Mouse (Mus musculus) lung, embryonic 14.5 days (tissue): ENCODE results near the gene Fzd1. TPM values are rescaled to one million over a fixed set of nuclear protein-coding genes. Genes with fewer than 3 reads are reported as not detected.

Source experiments
- ATAC-seq: fragments of 200-750 bp; cut with Nextera tagmentation; 2 replicates; pipeline ENCODE4 v1.8.0; 2017; ENCODE audit warnings: mild to moderate bottlenecking, moderate TSS enrichment, moderate library complexity; ENCODE audit not compliant: insufficient read depth
- DNase-seq: peaks from one replicate; pipeline ENCODE4 v3.0.0-alpha.2; 2015
- H3K27ac ChIP-seq: fragments of 300-500 bp; sonication (generic); 2 replicates; pipeline ENCODE4 v1.5.1; 2014; ENCODE audit warnings: low read depth, mild to moderate bottlenecking, moderate library complexity
- H3K27me3 ChIP-seq: fragments of 300-500 bp; sonication (generic); 2 replicates; pipeline ENCODE4 v1.6.1; 2014; ENCODE audit warnings: low read length, control low read depth; ENCODE audit not compliant: insufficient read depth
- H3K36me3 ChIP-seq: fragments of 300-500 bp; sonication (generic); 2 replicates; pipeline ENCODE4 v1.6.1; 2014; ENCODE audit warnings: control low read depth; ENCODE audit not compliant: insufficient read depth
- H3K4me1 ChIP-seq: fragments of 300-500 bp; sonication (generic); 2 replicates; pipeline ENCODE4 v1.6.1; 2014; ENCODE audit warnings: antibody characterized with exemption, control low read depth; ENCODE audit not compliant: insufficient read depth
- H3K4me2 ChIP-seq: fragments of 300-500 bp; sonication (generic); 2 replicates; pipeline ENCODE4 v1.6.1; 2014; ENCODE audit warnings: mild to moderate bottlenecking
- H3K4me3 ChIP-seq: fragments of 300-500 bp; sonication (generic); 2 replicates; pipeline ENCODE4 v1.5.1; 2014; ENCODE audit warnings: low read depth, low read length
- H3K9ac ChIP-seq: fragments of 300-500 bp; sonication (generic); 2 replicates; pipeline ENCODE4 v1.6.1; 2014
- H3K9me3 ChIP-seq: fragments of 300-500 bp; sonication (generic); 2 replicates; pipeline ENCODE4 v1.6.1; 2016; ENCODE audit warnings: low read depth, low read length, control low read depth
- CTCF ChIP-seq: IDR thresholded peaks from 2 replicates; pipeline ENCODE4 v1.5.1; 2016; ENCODE audit warnings: antibody characterized with exemption, low read depth
- WGBS: fragments of 180-500 bp; shearing (Covaris S2); extraction: QIAGEN DNeasy Blood & Tissue Kit; methylation state at CpG from one replicate; pipeline ENCODE4 v1.1.7; 2014; 5-methylcytosine and 5-hydroxymethylcytosine counted together
- polyA plus RNA-seq: library from polyadenylated mRNA; unstranded; fragments of >200 nt; fragmentation: Nextera tagmentation; extraction: Ambion mirVana; gene quantifications from 2 replicates; pipeline ENCODE4 v1.2.1, GENCODE M21; 2014

The Fzd1 gene
- polyA plus RNA-seq = 53.2 and 55.9 TPM in 2 replicates

GRCm38 (mm10) chr5:4757902-4758301 is at the start of gene Fzd1:
Gene Fzd1, minus strand, starts transcription at chr5:4758035.
- peak within 1 kb of the TSS; percentile 93 for H3K9ac ChIP-seq
- peak; percentile 95 for ATAC-seq

DNA sequence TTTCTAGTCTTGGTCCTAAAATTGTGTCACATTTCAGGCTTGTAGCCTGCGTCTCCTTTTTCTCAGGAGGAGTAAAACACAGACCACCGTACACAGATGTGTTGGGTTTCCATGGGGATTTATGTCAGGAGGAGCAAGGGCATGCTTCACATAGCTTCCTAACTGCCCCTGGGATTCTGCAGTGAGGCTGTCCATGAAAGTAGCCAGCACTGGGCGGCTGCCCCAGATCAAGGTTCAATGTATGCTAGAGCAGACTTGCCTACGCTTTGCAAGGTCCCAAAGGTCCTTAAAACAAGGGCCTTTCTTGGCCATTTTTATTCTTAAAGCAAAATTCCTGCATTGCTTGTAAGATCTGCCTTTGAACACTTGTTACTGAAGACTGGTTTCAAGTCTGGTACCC is 47.4 kb upstream of the Fzd1 start:
- DNase-seq = no peak
- 66% methylated on average over 4 of the region's 4 CpGs for WGBS

More at GRCm38 (mm10) chr5:4757902-4758301, at the start of gene Fzd1:
- under 1% methylated on average over 33 of the region's 33 CpGs for WGBS
- TF ChIP-seq CTCF = peak; percentile 45
- Histone ChIP-seq H3K36me3 (peaks cover 24% of the 10 kb centered on the region), H3K4me3 (peak within 1 kb of the TSS; percentile 85), H3K9me3 (no peaks in the 10 kb centered on the region), H3K27me3 (no peaks in the 10 kb centered on the region), H3K27ac (peak within 1 kb of the TSS; percentile 100), H3K4me2 (peak within 1 kb of the TSS; percentile 81), H3K4me1 (peaks cover 14% of the 10 kb centered on the region; the same call in 1 of the 2 replicates)
- peak; percentile 98 for DNase-seq

GRCm38 (mm10) chr5:4803708-4804107 is 45.9 kb upstream of the Fzd1 start:
- DNase-seq (peak; percentile 18), ATAC-seq (no peak)
- no peaks in the 10 kb centered on the region for H3K27me3 ChIP-seq
- H3K4me1 ChIP-seq = no peaks in the 10 kb centered on the region
- TF ChIP-seq CTCF = no peak
- 52% methylated on average over 5 of the region's 5 CpGs for WGBS
- H3K36me3 ChIP-seq = no peaks in the 10 kb centered on the region
- H3K4me2 ChIP-seq = no peak overlapping the region
- H3K27ac ChIP-seq = no peak overlapping the region
- no peak overlapping the region for H3K4me3 ChIP-seq
- H3K9me3 ChIP-seq = no peaks in the 10 kb centered on the region
- no peak overlapping the region for H3K9ac ChIP-seq

More for the DNA sequence above, 47.4 kb upstream of the Fzd1 start:
- no peak overlapping the region for H3K9ac ChIP-seq
- no peak for TF ChIP-seq CTCF
- no peaks in the 10 kb centered on the region for H3K27me3 ChIP-seq
- no peak overlapping the region for H3K4me3 ChIP-seq
- H3K4me1 ChIP-seq = no peaks in the 10 kb centered on the region
- H3K9me3 ChIP-seq = no peaks in the 10 kb centered on the region
- no peak overlapping the region for H3K4me2 ChIP-seq
- no peak overlapping the region for H3K27ac ChIP-seq
- ATAC-seq = no peak
- H3K36me3 ChIP-seq = no peaks in the 10 kb centered on the region

DNA sequence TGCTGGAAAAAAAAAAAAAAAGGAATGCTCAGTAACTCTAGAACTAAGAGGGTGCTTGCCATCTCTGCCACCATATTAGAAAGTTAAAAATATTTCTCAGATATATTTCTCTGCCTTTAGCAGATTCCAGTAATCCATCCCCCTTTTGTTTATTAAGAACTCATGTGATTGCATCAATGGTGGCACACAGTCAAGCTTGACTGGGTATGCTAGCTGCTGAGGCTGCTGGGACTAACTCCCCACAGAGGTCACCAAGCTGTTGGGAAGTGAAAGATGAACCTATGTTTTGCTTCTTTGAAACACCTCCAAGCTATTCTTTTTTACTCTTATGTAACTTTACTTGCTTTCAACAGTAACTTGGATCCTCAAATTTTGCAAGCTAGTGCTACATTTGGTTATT is 44.1 kb upstream of the Fzd1 start:
- no peaks in the 10 kb centered on the region for H3K27me3 ChIP-seq
- no peak overlapping the region for H3K4me2 ChIP-seq
- ATAC-seq (no peak), DNase-seq (no peak)
- H3K36me3 ChIP-seq = no peaks in the 10 kb centered on the region
- no peaks in the 10 kb centered on the region for H3K4me1 ChIP-seq
- no peak for TF ChIP-seq CTCF
- no peaks in the 10 kb centered on the region for H3K9me3 ChIP-seq
- no peak overlapping the region for H3K4me3 ChIP-seq
- H3K9ac ChIP-seq = no peak overlapping the region
- H3K27ac ChIP-seq = no peak overlapping the region

GRCm38 (mm10) chr5:4801096-4801850 is 43.4 kb upstream of the Fzd1 start:
- H3K4me2 ChIP-seq = no peak overlapping the region
- H3K9me3 ChIP-seq = no peaks in the 10 kb centered on the region
- no peaks in the 10 kb centered on the region for H3K27me3 ChIP-seq
- no peak overlapping the region for H3K9ac ChIP-seq
- WGBS = 81% methylated on average over 8 of the region's 8 CpGs
- DNase-seq = no peak
- no peaks in the 10 kb centered on the region for H3K4me1 ChIP-seq
- no peaks in the 10 kb centered on the region for H3K36me3 ChIP-seq
- no peak overlapping the region for H3K4me3 ChIP-seq
- TF ChIP-seq CTCF = no peak
- no peak overlapping the region for H3K27ac ChIP-seq
- ATAC-seq = no peak

- H3K9ac ChIP-seq = no peak overlapping the region
- H3K27me3 ChIP-seq = no peaks in the 10 kb centered on the region
- ATAC-seq = no peak
- H3K36me3 ChIP-seq = no peaks in the 10 kb centered on the region
- TF ChIP-seq CTCF = no peak
- no peak overlapping the region for H3K4me2 ChIP-seq
- H3K27ac ChIP-seq = no peak overlapping the region
- no peak overlapping the region for H3K4me3 ChIP-seq
- no peaks in the 10 kb centered on the region for H3K9me3 ChIP-seq
- 64% methylated on average over 3 of the region's 3 CpGs for WGBS
- DNase-seq = no peak
- H3K4me1 ChIP-seq = no peaks in the 10 kb centered on the region
Observed at GRCm38 (mm10) chr5:4791219-4791618, 33.4 kb upstream of the Fzd1 start.

DNA sequence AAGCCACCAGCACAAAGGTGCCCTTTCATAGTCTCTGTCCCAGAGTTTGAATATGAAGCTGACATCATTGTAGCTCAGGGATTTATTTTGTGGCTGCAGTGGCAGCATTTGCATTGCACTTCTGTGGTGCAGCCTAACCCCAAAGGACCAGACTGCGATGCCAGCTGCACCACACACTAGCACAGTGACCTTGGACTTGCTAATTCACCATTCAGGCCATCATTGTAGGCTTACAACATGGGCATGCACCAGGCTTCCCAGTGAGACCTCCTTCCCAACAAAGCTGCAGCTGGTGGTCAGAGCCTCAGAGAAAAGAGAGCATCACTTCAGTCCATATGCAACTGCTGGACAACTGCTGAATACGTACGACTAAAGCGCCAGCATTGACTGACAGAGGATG is 32.4 kb upstream of the Fzd1 start:
- Histone ChIP-seq H3K27me3 (no peaks in the 10 kb centered on the region), H3K9me3 (no peaks in the 10 kb centered on the region), H3K4me2 (no peak overlapping the region), H3K27ac (no peak overlapping the region), H3K4me3 (no peak overlapping the region), H3K4me1 (no peaks in the 10 kb centered on the region), H3K9ac (no peak overlapping the region), H3K36me3 (no peaks in the 10 kb centered on the region)
- WGBS = 96% methylated on average over 4 of the region's 4 CpGs
- ATAC-seq (no peak), DNase-seq (no peak)
- no peak for TF ChIP-seq CTCF

GRCm38 (mm10) chr5:4788484-4788883 is 30.6 kb upstream of the Fzd1 start:
- no peak overlapping the region for H3K4me3 ChIP-seq
- no peak overlapping the region for H3K9ac ChIP-seq
- no peaks in the 10 kb centered on the region for H3K36me3 ChIP-seq
- H3K9me3 ChIP-seq = no peaks in the 10 kb centered on the region
- no peaks in the 10 kb centered on the region for H3K4me1 ChIP-seq
- DNase-seq (no peak), ATAC-seq (no peak)
- H3K27ac ChIP-seq = no peak overlapping the region
- WGBS = 77% methylated on average over 3 of the region's 3 CpGs
- no peaks in the 10 kb centered on the region for H3K27me3 ChIP-seq
- no peak for TF ChIP-seq CTCF
- H3K4me2 ChIP-seq = no peak overlapping the region
